Mouse (Mus musculus) T-helper 2 cell (primary cell): ENCODE measurements at regions not wholly inside any gene's neighbourhood (a gene's known extent, or its start where the extent isn't known, plus 50 kb on each side); places are given as distances from the start of the nearest gene placed in this dataset.
"Not testable (repeated sequence)": the region's sequence is repeated elsewhere in the genome, so short reads cannot be mapped to it uniquely, and the experiment has no call there.

Source experiments
- in situ Hi-C: fragments of 300-600 bp; cut with MboI, MseI; formaldehyde crosslinking; loops from one replicate; pipeline ENCODE4 v1.15.1; 2025; ENCODE audit warnings: high pct_unique_total_duplicates

DNA sequence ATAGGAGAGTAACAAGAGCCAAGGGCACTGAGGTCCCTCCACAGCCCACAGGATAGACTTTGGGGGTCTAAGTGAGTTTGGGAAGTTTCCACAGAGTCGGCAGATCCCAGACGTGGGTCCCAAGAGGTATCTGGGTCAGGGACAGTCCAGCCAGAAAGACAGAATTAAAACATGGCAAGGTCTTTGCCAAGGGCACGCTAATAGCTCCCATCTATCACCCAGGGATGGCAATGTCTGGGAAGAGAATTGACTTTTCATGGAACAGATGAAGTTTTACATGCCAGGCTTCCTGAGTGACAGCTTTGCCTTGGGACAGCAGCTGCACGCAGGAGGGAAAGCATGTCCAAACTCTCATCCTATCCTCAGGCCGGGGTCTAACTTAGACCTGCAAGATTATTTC lies 563.5 kb downstream of the Gm10330 start:
- in situ Hi-C loops: not testable (repeated sequence)

DNA sequence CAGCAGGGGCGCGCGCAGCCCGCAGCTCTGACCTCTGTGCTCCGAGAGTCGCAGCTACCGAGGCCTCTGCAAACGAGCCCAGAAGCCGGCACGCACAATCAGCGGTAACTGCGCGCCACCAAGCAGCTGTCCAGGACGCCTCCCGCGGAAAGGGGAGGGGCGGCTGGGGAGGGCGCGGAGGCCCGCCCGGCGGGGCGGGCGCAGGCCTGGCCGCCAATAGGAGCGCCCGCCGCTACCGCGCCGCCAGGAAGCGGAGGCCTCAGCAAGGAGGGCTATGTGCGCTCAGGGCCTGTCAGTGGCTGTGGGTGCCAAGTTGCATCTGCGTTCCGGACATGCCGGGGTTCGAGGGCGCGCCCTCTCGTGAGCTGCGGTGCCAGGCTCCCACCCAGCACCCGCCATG lies 590.5 kb downstream of the Gm10330 start:
- in situ Hi-C loops: loop anchor here (10.0 kb wide), 1 partner anchor 295 kb away; no protein-coding TSS in a partner anchor

DNA sequence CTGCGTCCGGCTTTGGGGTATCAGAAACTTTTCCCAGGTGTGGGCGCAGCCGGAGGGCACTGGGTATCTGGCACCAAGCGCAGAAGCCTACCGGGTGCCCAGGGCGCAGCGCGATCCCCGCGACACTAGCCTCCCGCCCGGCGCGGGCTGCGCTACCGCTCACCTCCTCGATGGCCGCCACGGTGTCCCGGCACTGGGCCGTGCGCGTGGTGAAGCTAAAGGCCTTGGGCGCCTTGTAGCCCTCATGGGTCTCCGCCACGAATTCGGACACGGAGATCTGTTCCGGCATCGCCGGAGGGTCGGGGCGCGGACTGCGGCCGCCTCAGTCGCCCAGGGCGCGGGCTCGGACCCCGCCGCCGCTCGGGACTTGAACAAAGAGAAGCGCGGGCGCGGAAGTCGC lies 591.0 kb downstream of the Gm10330 start:
- in situ Hi-C loops: loop anchor here (10.0 kb wide), 1 partner anchor 294 kb away; no protein-coding TSS in a partner anchor
